Mouse (Mus musculus) frontal cortex, postnatal 10 days (tissue): ENCODE results near the gene Lat.

Source experiments
- DNase-seq, 2 experiments: peaks; one replicate each; pipeline ENCODE4 v3.0.0; 2022; ENCODE audit warnings: low spot score in 2 of 2, mixed read lengths in 1 of 2

The Lat gene

GRCm38 (mm10) chr7:126367636-126368035 is 1.7 kb downstream of the Lat start:
- no peak for DNase-seq

DNA sequence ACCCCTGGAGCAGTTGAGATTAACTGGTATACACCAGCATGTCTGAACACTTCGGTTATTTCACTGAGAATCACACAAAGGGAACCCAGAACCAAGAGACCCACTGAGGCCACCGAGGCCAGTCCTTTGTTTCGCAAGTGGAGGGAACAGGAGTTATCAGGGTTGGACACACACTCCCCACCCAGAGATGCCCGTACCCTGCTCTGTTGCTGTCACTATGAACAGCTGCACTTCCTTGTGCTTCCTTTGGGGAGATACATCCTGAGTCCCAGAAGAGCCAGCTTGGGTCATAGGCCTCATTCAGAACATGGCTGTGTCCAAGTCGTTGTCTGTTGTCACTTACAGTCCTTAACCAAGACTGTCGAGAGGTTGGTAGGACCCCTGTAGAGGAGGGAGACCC is 6.3 kb downstream of the Lat start:
- no peak for DNase-seq

DNA sequence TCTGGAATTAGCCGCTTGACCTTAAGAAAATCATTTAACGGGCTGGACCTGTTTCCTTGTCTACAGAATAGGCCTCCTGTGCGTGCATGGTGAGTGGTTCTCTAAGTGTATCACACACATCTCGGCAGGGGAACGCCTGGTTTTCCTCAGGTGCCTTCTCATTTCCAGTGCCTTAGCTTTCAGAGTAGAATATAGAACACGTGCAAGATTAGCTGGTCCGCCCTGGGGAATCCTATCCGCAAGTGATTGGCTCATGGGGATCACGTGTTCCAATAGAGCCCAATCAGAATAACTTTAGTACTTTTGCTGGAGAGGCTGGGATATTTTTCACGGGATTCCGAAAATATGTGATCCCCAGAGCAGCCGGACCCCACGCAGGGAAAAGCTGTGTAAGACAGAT is 10.3 kb downstream of the Lat start:
- DNase-seq: no peak

DNA sequence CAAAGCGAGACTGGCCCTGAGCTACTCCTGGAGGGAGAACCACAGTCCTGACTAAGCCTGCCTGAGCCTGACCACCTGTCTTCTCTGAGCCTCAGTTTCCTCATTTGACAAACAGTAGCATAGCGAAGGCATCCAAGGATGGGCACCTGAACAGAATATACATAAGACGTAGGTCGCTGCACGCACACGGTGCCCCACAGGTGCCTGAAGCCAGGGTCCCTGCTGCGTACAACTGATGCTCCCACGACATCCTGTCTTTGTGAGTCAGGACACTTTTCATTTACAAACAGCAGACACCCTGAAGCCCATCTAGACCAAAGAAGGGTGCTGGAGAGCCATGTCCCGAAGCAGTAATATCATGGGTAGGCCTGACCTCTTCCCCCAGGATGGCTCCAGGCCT is 11.0 kb downstream of the Lat start:
- DNase-seq: no peak

- no peak for DNase-seq
Observed at GRCm38 (mm10) chr7:126357838-126358237, 11.5 kb downstream of the Lat start.

DNA sequence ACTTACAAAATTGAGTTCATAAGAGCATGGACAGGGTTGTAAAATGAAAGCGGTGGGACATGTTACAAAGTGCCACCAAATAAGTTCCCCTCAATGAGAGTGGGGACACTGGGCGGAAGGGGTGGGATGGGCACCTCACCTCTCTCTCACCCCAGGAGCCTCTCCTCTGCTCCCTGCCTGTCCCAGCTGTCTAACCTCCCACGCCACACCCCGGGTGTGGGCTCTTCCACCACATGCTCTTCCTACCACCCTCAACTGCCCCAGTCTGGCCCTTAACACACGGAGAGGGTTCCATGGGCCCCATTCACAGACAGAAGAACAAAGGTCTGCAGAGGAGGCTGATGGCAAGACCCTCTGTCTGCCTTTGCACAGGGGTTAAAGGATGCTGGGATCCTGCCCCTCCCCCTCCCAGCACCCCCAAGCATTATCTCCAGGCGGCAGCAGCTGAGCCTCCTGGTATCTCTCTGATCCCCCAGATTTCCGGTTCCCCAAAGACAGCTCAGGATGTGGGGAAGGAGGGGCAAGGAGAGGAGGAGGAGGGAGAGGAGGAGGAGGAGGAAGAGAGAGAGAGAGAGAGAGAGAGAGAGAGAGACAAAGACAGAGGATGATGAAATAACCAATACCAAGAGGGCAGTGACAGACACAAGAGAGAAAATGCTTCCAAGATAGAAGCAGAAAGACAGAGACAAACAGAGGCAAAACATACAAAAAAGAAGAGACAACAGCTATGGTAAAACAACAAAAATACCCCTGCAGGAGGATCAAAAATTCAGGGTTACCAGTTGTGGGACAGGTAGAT is 12.4 kb downstream of the Lat start:
- DNase-seq: no peak

- DNase-seq: no peak
Observed at GRCm38 (mm10) chr7:126355847-126356597, 13.3 kb downstream of the Lat start.

- no peak for DNase-seq
Observed at GRCm38 (mm10) chr7:126354738-126355614, 14.4 kb downstream of the Lat start.

DNA sequence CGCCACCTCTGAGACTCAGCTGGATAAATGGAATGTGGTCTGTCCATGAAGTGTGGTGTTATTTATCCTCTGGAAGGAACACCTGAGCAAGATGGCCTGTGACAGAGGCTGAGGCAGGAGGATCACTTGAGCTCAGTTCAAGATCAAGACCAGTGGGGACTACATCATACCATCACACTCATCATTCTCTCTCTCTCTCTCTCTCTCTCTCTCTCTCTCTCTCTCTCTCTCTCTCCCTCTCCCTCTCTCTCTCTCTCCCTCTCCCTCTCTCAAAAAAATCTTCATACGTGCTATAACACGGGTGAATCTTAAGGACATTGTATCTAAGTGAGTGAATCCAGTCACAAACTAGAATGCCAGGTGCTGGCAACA is 15.4 kb downstream of the Lat start:
- DNase-seq: no peak

DNA sequence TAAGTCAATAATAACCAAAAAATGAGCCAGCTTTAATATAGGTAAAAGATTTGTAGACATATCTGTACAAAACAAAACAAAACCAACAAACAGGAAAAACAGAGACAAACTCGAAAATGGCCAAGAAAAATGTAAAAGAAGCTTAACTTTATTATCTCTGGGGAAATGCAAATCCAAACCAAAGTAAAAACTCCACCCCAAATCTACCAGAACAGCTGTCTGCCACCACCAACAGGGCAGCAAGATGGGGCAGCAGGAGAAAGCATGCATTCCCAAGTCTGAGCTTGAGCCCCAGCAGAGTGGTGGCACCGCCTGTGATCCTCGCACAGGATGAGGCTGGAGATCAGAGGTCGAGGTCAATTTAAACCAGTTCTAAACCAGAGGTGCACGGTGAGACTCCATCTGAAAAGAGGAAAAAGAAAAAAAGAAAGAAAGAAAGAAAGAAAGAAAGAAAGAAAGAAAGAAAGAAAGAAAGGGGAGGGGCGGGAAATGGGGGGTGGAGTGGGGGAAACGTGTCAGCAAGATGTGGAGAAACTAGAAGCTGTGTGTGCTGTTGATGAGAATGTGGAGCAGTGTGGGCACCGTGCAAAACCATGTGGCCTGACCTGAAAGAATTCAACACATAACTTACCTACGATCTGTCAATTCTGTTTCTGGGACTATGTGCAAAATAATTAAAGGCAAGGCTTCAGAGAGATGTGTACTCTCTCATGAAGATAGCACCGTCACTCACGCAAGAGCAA is 15.9 kb downstream of the Lat start:
- no peak for DNase-seq

DNA sequence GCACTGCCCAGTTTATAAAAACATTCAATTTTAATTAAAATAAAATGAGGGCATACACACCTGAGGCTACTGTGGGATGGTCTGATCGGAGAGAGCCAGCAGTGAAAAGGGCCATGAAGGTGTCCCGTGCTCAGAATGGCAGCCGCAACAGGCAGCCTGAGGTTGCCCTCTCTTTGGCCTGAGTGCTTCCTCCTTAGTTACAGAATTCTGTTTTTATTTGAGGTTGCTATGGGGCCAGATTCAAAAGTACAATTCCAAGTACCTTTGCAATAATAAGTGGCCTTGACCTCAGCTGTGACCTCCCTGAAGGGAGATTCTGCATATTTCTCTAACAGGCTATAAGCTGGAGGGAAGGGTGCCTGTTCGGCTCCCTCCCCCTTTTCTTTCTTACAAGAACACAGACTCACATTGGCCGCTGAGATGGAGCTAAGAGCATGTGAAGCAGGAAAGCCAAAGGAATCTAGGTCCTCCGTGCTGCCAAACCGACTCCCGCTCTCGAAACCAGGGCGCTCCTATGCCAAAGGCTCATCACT is 17.9 kb downstream of the Lat start:
- no peak for DNase-seq

GRCm38 (mm10) chr7:126350748-126351418 is 18.5 kb downstream of the Lat start:
- no peak for DNase-seq

DNA sequence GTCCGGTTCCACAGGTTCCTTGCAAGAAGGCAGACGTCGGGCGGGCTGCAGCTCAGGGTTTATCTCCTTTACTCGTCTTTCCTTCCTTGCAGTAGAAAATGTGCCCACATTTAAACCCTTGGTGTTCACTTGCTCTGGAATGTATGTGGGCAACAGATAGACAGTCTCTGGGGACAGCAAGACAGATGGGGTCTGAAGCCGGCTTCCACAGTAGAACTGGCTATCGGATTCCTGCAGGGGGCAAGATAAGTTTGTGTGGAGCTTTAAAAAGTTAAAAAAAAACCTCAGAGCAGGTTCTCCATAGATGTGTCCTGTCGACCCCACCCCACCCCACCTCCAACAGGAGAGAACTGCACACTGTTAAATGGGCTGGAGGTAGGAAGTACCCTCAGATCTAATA is 21.1 kb downstream of the Lat start:
- DNase-seq: no peak

GRCm38 (mm10) chr7:126347098-126347497 is 22.3 kb downstream of the Lat start:
- no peak for DNase-seq

- DNase-seq: no peak
Observed at GRCm38 (mm10) chr7:126345969-126346368, 23.4 kb downstream of the Lat start.

GRCm38 (mm10) chr7:126345557-126345956 is 23.8 kb downstream of the Lat start:
- no peak for DNase-seq

DNA sequence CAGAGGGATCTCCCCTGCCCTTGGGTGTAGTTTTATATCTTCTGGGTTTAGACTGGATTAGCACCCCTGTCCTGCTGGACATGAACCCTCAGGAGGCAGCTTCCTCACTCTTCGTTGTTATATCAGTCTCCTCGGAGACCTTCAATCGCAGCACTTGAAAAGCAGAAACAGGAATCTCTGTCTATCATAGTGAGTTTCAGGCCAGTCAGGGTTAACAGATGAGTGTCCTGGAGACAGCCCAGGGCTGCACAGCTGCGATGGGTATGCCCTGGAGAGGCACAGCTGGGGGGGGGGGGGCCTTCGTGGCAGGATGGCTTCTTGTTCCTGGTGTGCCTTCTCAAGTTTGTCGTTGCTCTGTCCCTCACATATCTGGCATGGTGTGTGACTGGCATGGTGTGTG is 28.5 kb downstream of the Lat start:
- no peak for DNase-seq

- no peak for DNase-seq
Observed at GRCm38 (mm10) chr7:126340206-126340618, 29.2 kb downstream of the Lat start.

GRCm38 (mm10) chr7:126339521-126339971 is 29.8 kb downstream of the Lat start:
- no peak for DNase-seq

DNA sequence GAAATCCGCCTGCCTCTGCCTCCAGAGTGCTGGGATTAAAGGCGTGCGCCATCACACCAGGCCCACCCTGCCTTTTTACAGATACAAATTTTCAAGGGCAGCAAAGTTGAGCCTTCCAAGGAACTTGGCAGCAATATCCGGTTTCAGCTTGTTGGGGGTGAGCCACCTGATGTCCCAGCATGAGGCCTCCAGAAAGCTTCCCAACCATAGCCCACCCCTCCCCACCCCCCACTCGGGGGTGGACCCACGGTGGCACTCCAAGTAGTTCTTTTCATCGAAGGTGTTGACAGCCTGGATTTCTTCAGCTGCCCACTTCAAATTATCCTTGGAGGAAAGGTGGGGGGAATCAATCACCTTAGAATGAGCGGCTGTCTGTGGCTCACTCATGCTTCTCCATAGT is 30.5 kb downstream of the Lat start:
- no peak for DNase-seq

- no peak for DNase-seq
Observed at GRCm38 (mm10) chr7:126335556-126335955, 33.8 kb downstream of the Lat start.
